Mouse (Mus musculus) forebrain, postnatal 0 days (tissue): ENCODE measurements around the gene Zg16. TPM values are rescaled to one million over a fixed set of nuclear protein-coding genes. Genes with fewer than 3 reads are reported as not detected.

Source experiments
- ATAC-seq: fragments of 200-750 bp; cut with Nextera tagmentation; 2 replicates; pipeline ENCODE4 v1.8.0; 2017; ENCODE audit warnings: mild to moderate bottlenecking, moderate library complexity
- DNase-seq: peaks from one replicate; pipeline ENCODE4 v3.0.0-alpha.2; 2015
- H3K27ac ChIP-seq: fragments of 300-500 bp; sonication (generic); 2 replicates; pipeline ENCODE4 v1.5.1; 2014; ENCODE audit warnings: low read depth, mild to moderate bottlenecking, antibody characterized with exemption, low read length, moderate library complexity, mixed read lengths
- H3K27me3 ChIP-seq: fragments of 300-500 bp; sonication (generic); 2 replicates; pipeline ENCODE4 v1.6.1; 2014; ENCODE audit warnings: mild to moderate bottlenecking, low read length, mixed read lengths; ENCODE audit not compliant: insufficient read depth
- H3K36me3 ChIP-seq: fragments of 300-500 bp; sonication (generic); 2 replicates; pipeline ENCODE4 v1.6.1; 2014; ENCODE audit warnings: mild to moderate bottlenecking, moderate library complexity; ENCODE audit not compliant: insufficient read depth
- H3K4me1 ChIP-seq: fragments of 300-500 bp; sonication (generic); 2 replicates; pipeline ENCODE4 v1.6.1; 2014; ENCODE audit warnings: antibody characterized with exemption; ENCODE audit not compliant: insufficient read depth
- H3K4me2 ChIP-seq: fragments of 300-500 bp; sonication (generic); 2 replicates; pipeline ENCODE4 v1.6.1; 2014; ENCODE audit warnings: low read depth, mild to moderate bottlenecking, moderate library complexity
- H3K4me3 ChIP-seq: fragments of 300-500 bp; sonication (generic); 2 replicates; pipeline ENCODE4 v1.5.1; 2014; ENCODE audit warnings: low read depth, low read length, mixed read lengths
- H3K9ac ChIP-seq: fragments of 300-500 bp; sonication (generic); 2 replicates; pipeline ENCODE4 v1.6.1; 2014; ENCODE audit warnings: mild to moderate bottlenecking
- H3K9me3 ChIP-seq: fragments of 300-500 bp; sonication (generic); 2 replicates; pipeline ENCODE4 v1.6.1; 2016; ENCODE audit warnings: low read length
- CTCF ChIP-seq: sonication (generic); IDR thresholded peaks from 2 replicates; pipeline ENCODE4 v1.5.1; 2016; ENCODE audit warnings: antibody characterized with exemption, control low read depth, low read depth
- WGBS: fragments of 180-500 bp; shearing (Covaris S2); extraction: QIAGEN DNeasy Blood & Tissue Kit; methylation state at CpG from one replicate; pipeline ENCODE4 v1.1.7; 2014; 5-methylcytosine and 5-hydroxymethylcytosine counted together
- microRNA-seq, 2 experiments: library from miRNA; unstranded; fragments of <30 nt; microRNA quantifications; one replicate each; pipeline ENCODE4; 2016
- polyA plus RNA-seq: library from polyadenylated mRNA; unstranded; fragments of >200 nt; fragmentation: Nextera tagmentation; extraction: Ambion mirVana; gene quantifications from 2 replicates; pipeline ENCODE4 v1.2.1, GENCODE M21; 2015
- total RNA-seq: library from RNA; depleted of rRNA; stranded (reverse); fragments of >200 nt; gene quantifications from 2 replicates; pipeline ENCODE4 v1.2.3, GENCODE M21; 2014; rRNA removed

The Zg16 gene
- total and polyA plus RNA-seq, 2 experiments from 2014 or later, result not detected

DNA sequence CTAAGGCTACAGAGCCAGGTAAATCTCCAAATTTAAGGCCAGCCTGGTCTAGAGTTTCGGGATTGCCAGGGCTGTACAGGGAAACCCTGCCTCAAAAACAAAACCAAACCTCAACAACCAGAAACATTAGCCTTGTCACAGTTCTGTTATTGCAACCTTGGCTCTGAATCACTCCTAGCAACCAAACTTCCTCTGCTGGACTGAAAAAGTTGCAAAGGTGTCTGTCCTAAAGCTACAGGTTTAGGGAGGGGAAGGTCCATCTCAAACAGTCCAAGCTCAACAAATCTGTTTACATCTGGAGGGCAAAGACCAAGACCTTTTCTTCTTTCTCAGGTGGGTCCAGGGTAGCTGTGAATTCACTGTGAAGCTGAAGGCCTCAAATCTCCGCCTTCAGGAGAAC, 76.1 kb downstream of the Zg16 start:
- peaks cover 9% of the 10 kb centered on the region for H3K4me1 ChIP-seq
- WGBS, result 94% methylated on average over 2 of the region's 2 CpGs

DNA sequence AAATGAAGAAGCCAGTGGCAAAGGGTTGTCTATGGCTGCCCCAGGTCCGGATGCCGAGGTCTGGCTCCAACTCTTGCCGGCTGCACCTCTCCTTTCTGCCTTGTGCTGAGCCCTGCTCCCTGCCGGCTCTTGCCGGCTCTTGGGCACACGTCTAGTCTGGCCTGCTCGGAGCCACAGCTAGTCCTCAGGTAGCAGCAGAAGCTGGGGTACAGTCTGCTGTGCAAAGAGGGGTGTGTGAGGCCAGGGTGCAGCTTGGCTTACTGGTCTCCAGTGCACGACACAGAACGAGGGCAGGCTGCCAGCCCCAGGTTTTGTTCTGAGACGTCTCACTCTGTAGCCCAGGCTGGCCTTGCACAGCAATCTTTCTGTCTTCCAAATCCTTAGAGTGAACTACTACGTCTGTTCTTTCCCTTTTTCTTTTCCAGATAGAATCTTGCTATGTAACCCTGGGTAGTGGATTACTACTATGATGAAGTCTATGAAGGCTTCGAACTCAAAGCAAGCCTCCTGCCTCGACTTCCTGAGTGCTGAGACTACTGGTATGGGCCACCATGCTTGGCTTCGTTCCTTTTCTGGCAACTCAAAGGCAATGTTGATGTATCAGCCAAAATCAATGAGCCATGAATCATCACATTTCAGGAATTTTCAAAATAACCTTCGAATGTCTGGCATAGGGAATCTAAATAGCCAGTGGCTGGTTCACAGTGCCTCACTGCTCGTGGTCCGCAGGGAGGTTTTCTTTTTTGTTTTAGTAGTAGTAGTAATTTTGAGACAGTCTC, 77.6 kb downstream of the Zg16 start:
- Histone ChIP-seq H3K4me1 (0 out of 2 replicates have a peak, but pooled peaks cover 4% of the 10 kb centered on the region), H3K27ac (0 out of 2 replicates have a peak overlapping the region, but pooled peaks have one; percentile 69), H3K36me3 (peaks cover 15% of the 10 kb centered on the region; the same call in 1 of the 2 replicates), H3K4me2 (no peak overlapping the region), H3K9me3 (no peaks in the 10 kb centered on the region), H3K9ac (no peak overlapping the region), H3K27me3 (no peaks in the 10 kb centered on the region), H3K4me3 (no peak overlapping the region)
- DNase-seq (no peak), ATAC-seq (no peak)
- TF ChIP-seq CTCF, result no peak
- 77% methylated on average over 17 of the region's 17 CpGs for WGBS

More for the DNA sequence above, 76.1 kb downstream of the Zg16 start:
- DNase-seq (no peak), ATAC-seq (no peak)
- Histone ChIP-seq H3K36me3 (peaks cover 21% of the 10 kb centered on the region; the same call in 1 of the 2 replicates), H3K4me2 (no peak overlapping the region), H3K27ac (no peak overlapping the region), H3K27me3 (no peaks in the 10 kb centered on the region), H3K9me3 (no peaks in the 10 kb centered on the region), H3K4me3 (no peak overlapping the region), H3K9ac (no peak overlapping the region)
- TF ChIP-seq CTCF, result no peak

DNA sequence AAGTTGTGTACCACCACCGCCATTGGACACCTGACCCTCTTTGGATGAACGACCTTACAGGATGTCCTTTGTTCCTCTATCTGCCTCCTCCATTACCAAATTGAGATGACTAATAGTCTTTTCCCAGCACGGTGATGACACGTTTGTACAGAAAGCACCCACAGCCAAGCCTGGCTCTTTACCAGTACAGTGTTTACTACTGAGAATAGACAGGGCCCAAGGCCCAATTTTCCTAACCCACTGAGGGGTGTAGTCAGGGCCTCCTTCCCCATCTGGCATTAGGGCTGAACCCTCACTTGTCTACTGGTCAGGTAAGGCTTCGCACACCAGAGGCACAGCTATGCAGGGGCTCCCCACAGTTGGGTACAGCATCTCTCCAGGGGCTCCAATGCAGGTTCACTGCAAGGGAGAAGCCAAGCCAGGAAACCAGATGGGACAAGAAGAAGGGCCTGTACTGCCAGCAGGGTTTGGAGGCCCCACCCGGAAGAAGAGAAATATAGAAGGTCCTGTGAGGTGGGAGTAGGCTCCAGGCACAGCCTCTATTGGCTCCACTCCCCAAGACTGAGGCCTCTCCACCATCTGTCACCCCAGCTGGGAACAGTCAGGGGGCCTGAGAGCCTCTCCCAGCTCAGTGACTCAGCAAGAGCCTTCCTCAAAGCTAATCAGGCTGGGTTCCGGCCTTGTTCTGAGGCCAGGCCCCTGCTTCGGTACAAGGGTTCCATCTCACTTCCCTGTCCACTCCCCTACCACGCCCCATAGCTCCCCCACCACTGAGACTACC, 78.7 kb downstream of the Zg16 start:
- Histone ChIP-seq H3K27ac (peak overlapping the region; percentile 69), H3K9ac (peak overlapping the region; percentile 10; the same call in 1 of the 2 replicates)

DNA sequence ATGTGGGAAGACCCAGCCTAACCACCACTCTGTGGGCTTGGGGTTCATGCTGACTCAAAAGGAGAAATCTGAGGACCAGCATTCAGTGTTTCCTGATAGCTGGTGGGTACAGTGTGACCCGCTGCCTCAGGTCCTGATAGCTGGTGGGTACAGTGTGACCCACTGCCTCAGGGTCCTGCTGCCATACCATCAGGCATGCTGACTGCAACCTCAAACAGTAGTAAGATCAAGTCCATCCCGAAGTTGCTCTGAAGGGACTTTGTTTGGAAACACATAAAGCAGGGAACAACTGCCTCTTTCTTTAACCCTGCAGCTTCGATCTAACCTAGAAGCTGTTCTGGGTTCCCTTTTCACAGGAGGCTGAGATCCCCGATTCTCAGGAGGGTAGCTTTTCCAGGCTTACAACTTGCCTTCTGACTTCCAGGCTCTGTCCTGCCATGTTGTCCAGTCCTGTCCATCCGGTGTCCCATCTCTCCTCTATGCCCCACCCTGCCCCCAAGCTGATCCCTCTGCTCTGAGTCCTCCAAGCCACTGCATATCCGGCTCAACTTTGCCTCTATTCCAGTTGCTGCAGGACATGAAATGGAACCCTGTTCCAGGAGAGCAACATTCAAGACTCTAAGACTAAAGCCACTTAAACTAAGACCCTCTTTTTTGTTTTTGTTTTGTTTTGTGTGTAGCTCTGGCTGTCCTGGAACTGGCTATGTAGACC, 79.7 kb downstream of the Zg16 start:
- no peak overlapping the region for H3K27ac ChIP-seq
- H3K4me1 ChIP-seq, result 0 out of 2 replicates have a peak, but pooled peaks cover 4% of the 10 kb centered on the region
- no peak overlapping the region for H3K4me3 ChIP-seq
- DNase-seq, result no peak
- TF ChIP-seq CTCF, result no peak
- H3K9ac ChIP-seq, result no peak overlapping the region
- H3K27me3 ChIP-seq, result no peaks in the 10 kb centered on the region
- no peaks in the 10 kb centered on the region for H3K9me3 ChIP-seq
- no peaks in the 10 kb centered on the region for H3K36me3 ChIP-seq
- 84% methylated on average over 6 of the region's 6 CpGs for WGBS
- H3K4me2 ChIP-seq, result no peak overlapping the region
- no peak for ATAC-seq

More for the DNA sequence above, 78.7 kb downstream of the Zg16 start:
- Histone ChIP-seq H3K4me3 (no peak overlapping the region), H3K4me2 (no peak overlapping the region), H3K4me1 (0 out of 2 replicates have a peak, but pooled peaks cover 4% of the 10 kb centered on the region), H3K27me3 (no peaks in the 10 kb centered on the region), H3K9me3 (no peaks in the 10 kb centered on the region), H3K36me3 (peaks cover 8% of the 10 kb centered on the region; the same call in 1 of the 2 replicates)
- WGBS, result 50% methylated on average over 9 of the region's 9 CpGs
- ATAC-seq (peak; percentile 87), DNase-seq (peak; percentile 71)
- no peak for TF ChIP-seq CTCF

DNA sequence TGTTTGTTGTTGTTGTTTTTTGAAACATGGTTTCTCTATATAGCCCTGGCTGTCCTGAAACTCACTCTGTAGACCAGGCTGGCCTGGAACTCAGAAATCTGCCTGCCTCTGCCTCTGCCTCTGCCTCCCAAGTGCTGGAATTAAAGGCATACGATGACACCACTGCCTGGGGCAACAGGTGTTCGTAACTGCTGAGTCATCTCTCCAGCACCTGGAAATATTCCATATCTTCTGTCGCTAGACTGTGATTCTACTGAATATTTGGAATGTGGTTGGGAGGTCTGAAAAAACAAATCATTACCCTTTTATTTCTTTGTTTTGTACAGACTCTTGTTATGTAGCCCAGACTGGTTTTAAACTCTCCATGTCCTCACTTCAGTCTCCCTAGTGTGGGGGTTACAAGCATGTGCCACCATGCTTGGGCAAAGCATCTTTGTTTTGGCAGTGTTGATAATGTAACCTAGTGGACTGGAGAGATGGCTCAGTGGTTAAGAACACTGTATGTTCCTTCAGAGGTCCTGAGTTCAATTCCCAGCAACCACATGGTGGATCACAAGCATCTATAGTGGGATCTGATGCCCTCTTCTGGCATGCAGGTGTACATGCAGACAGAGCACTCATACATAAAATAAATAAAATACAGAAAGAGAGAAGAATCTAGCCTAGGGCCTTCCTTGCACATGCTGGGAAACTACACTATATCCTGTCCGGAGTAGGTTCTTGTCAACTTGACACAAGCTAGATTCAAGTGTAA, 82.8 kb downstream of the Zg16 start:
- no peaks in the 10 kb centered on the region for H3K36me3 ChIP-seq
- no peak overlapping the region for H3K27ac ChIP-seq
- TF ChIP-seq CTCF, result peak; percentile 17; the same call in 1 of the 2 replicates
- H3K9ac ChIP-seq, result no peak overlapping the region
- no peak for ATAC-seq
- H3K27me3 ChIP-seq, result no peaks in the 10 kb centered on the region
- no peak overlapping the region for H3K4me2 ChIP-seq
- DNase-seq, result no peak
- WGBS, result 80% methylated on average over 4 of the region's 4 CpGs
- no peaks in the 10 kb centered on the region for H3K9me3 ChIP-seq
- H3K4me3 ChIP-seq, result no peak overlapping the region
- H3K4me1 ChIP-seq, result 0 out of 2 replicates have a peak, but pooled peaks cover 4% of the 10 kb centered on the region

DNA sequence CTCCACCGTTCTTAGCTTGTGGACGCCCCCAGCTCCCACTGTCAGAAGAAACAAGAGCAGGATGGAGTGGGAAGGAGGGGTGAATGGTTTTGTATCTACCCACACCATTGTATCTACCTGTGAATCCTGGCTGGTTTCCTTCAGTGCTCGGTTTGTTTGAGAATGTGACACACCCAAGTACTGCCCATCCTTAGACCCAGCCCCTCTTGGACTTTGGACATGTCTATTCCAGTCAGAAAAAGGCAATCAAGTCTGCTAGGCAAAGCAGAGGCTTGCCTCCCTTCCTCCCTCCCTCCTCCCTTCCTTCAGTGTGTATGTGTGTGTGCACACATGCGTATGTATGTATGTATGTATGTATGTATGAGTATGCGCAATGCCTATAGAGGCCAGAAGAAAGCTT, 83.5 kb downstream of the Zg16 start:
- Histone ChIP-seq H3K4me2 (no peak overlapping the region), H3K9ac (no peak overlapping the region), H3K4me3 (no peak overlapping the region), H3K9me3 (no peaks in the 10 kb centered on the region), H3K4me1 (no peaks in the 10 kb centered on the region), H3K27me3 (no peaks in the 10 kb centered on the region), H3K36me3 (no peaks in the 10 kb centered on the region), H3K27ac (no peak overlapping the region)
- DNase-seq, result no peak
- 90% methylated on average over 5 of the region's 5 CpGs for WGBS
- no peak for TF ChIP-seq CTCF
- ATAC-seq, result no peak

Small RNA genes within 50 kb of the gene (microRNA-seq; reads per million reads assigned to microRNA genes)
- 0 reads per million in 2 experiments for gene Gm44343

Other genes with a start within 250 kb of the Zg16 start
- gene Doc2a, start 239.9 kb downstream of the Zg16 start, total RNA-seq, result 35.7 and 148 TPM in 2 replicates
- gene Doc2a, start 239.9 kb downstream of the Zg16 start, polyA plus RNA-seq, result 31.5 and 32.5 TPM in 2 replicates
- 11.7 and 21.3 TPM in 2 replicates for gene Hirip3, start 225.4 kb downstream of the Zg16 start, total RNA-seq
- gene Hirip3, start 225.4 kb downstream of the Zg16 start, polyA plus RNA-seq, result 9.9 and 19.5 TPM in 2 replicates
- gene Ino80e, start 225.0 kb downstream of the Zg16 start, total RNA-seq, result 62.8 and 69.9 TPM in 2 replicates
- gene Ino80e, start 225.0 kb downstream of the Zg16 start, polyA plus RNA-seq, result 102 and 107 TPM in 2 replicates
- gene Taok2, start 202.6 kb downstream of the Zg16 start, total RNA-seq, result 100 and 110 TPM in 2 replicates
- gene Taok2, start 202.6 kb downstream of the Zg16 start, polyA plus RNA-seq, result 30.5 and 42.6 TPM in 2 replicates
- 22.8 and 23.8 TPM in 2 replicates for gene Tmem219, start 164.4 kb downstream of the Zg16 start, total RNA-seq
- 44.7 and 45.4 TPM in 2 replicates for gene Tmem219, start 164.4 kb downstream of the Zg16 start, polyA plus RNA-seq
- gene Kctd13, start 158.4 kb downstream of the Zg16 start, total RNA-seq, result 140 and 142 TPM in 2 replicates
- 218 and 222 TPM in 2 replicates for gene Kctd13, start 158.4 kb downstream of the Zg16 start, polyA plus RNA-seq
- 14.3 and 37.2 TPM in 2 replicates for gene Asphd1, start 137.7 kb downstream of the Zg16 start, total RNA-seq
- gene Asphd1, start 137.7 kb downstream of the Zg16 start, polyA plus RNA-seq, result 10.3 and 13.6 TPM in 2 replicates
- gene Sez6l2, start 136.8 kb downstream of the Zg16 start, total RNA-seq, result 104 and 160 TPM in 2 replicates
- 38.3 and 45.3 TPM in 2 replicates for gene Sez6l2, start 136.8 kb downstream of the Zg16 start, polyA plus RNA-seq
- 120 and 158 TPM in 2 replicates for gene Cdipt, start 111.4 kb downstream of the Zg16 start, total RNA-seq
- 134 and 137 TPM in 2 replicates for gene Cdipt, start 111.4 kb downstream of the Zg16 start, polyA plus RNA-seq
- not detected in 2 replicates for gene Cdiptos, start 111.2 kb downstream of the Zg16 start, total RNA-seq
- 0.53 and 0.62 TPM in 2 replicates for gene Cdiptos, start 111.2 kb downstream of the Zg16 start, polyA plus RNA-seq
- 4.8 and 6.9 TPM in 2 replicates for gene Mvp, start 72.7 kb downstream of the Zg16 start, total RNA-seq
- 3.3 and 3.4 TPM in 2 replicates for gene Mvp, start 72.7 kb downstream of the Zg16 start, polyA plus RNA-seq
- gene Pagr1b, start 70.8 kb downstream of the Zg16 start, total RNA-seq, result 3.8 TPM in 1 of 2 replicates, not detected in the other
- 1.0 TPM in 1 of 2 replicates, not detected in the other for gene Pagr1b, start 70.8 kb downstream of the Zg16 start, polyA plus RNA-seq
- gene Pagr1a, start 70.0 kb downstream of the Zg16 start, total RNA-seq, result 19.2 and 21.9 TPM in 2 replicates
- 18.1 and 31.6 TPM in 2 replicates for gene Pagr1a, start 70.0 kb downstream of the Zg16 start, polyA plus RNA-seq
- 49.1 and 53.6 TPM in 2 replicates for gene Gm42742, start 66.2 kb downstream of the Zg16 start, total RNA-seq
- 36.7 and 42.2 TPM in 2 replicates for gene Gm42742, start 66.2 kb downstream of the Zg16 start, polyA plus RNA-seq
- gene Prrt2, start 66.1 kb downstream of the Zg16 start, total RNA-seq, result 68.2 and 77.8 TPM in 2 replicates
- 84.1 and 84.3 TPM in 2 replicates for gene Prrt2, start 66.1 kb downstream of the Zg16 start, polyA plus RNA-seq
- gene Maz, start 60.3 kb downstream of the Zg16 start, total RNA-seq, result 176 and 200 TPM in 2 replicates
- 69.5 and 73.9 TPM in 2 replicates for gene Maz, start 60.3 kb downstream of the Zg16 start, polyA plus RNA-seq
- 6.2 and 6.5 TPM in 2 replicates for gene Kif22, start 44.9 kb downstream of the Zg16 start, total RNA-seq
- 16.6 and 17.3 TPM in 2 replicates for gene Kif22, start 44.9 kb downstream of the Zg16 start, polyA plus RNA-seq
- gene AI467606, start 4.0 kb upstream of the Zg16 start, total RNA-seq, result 1.4 and 1.5 TPM in 2 replicates
- 1.1 and 1.3 TPM in 2 replicates for gene AI467606, start 4.0 kb upstream of the Zg16 start, polyA plus RNA-seq
- 0.54 and 0.90 TPM in 2 replicates for gene Qprt, start 34.9 kb upstream of the Zg16 start, total RNA-seq
- 0.84 and 1.2 TPM in 2 replicates for gene Qprt, start 34.9 kb upstream of the Zg16 start, polyA plus RNA-seq
- 0.14 and 0.15 TPM in 2 replicates for gene Spn, start 50.5 kb upstream of the Zg16 start, total RNA-seq
- gene Spn, start 50.5 kb upstream of the Zg16 start, polyA plus RNA-seq, result 0.10 TPM in 1 of 2 replicates, not detected in the other
- gene Cd2bp2, start 108.7 kb upstream of the Zg16 start, total RNA-seq, result 89.9 and 131 TPM in 2 replicates
- 55.0 and 67.5 TPM in 2 replicates for gene Cd2bp2, start 108.7 kb upstream of the Zg16 start, polyA plus RNA-seq
- gene Tbc1d10b, start 121.1 kb upstream of the Zg16 start, total RNA-seq, result 63.8 and 68.7 TPM in 2 replicates
- gene Tbc1d10b, start 121.1 kb upstream of the Zg16 start, polyA plus RNA-seq, result 18.1 and 24.8 TPM in 2 replicates
- gene Mylpf, start 121.6 kb upstream of the Zg16 start, total RNA-seq, result 0.52 and 1.6 TPM in 2 replicates
- gene Mylpf, start 121.6 kb upstream of the Zg16 start, polyA plus RNA-seq, result 1.8 and 3.2 TPM in 2 replicates
- gene Zfp553, start 145.7 kb upstream of the Zg16 start, total RNA-seq, result 34.3 and 46.6 TPM in 2 replicates
- 29.8 and 35.9 TPM in 2 replicates for gene Zfp553, start 145.7 kb upstream of the Zg16 start, polyA plus RNA-seq
- gene Sept1, start 145.8 kb upstream of the Zg16 start, total RNA-seq, result 6.5 and 8.0 TPM in 2 replicates
- gene Sept1, start 145.8 kb upstream of the Zg16 start, polyA plus RNA-seq, result 5.6 and 6.7 TPM in 2 replicates
- 65.2 and 65.7 TPM in 2 replicates for gene Zfp771, start 156.9 kb upstream of the Zg16 start, total RNA-seq
- 75.1 and 75.9 TPM in 2 replicates for gene Zfp771, start 156.9 kb upstream of the Zg16 start, polyA plus RNA-seq
- 90.8 and 122 TPM in 2 replicates for gene Dctpp1, start 173.4 kb upstream of the Zg16 start, total RNA-seq
- 138 and 183 TPM in 2 replicates for gene Dctpp1, start 173.4 kb upstream of the Zg16 start, polyA plus RNA-seq
- gene Sephs2, start 186.7 kb upstream of the Zg16 start, total RNA-seq, result 73.0 and 78.0 TPM in 2 replicates
- gene Sephs2, start 186.7 kb upstream of the Zg16 start, polyA plus RNA-seq, result 82.4 and 83.5 TPM in 2 replicates
- gene Itgal, start 208.9 kb upstream of the Zg16 start, total RNA-seq, result 0.62 and 0.76 TPM in 2 replicates
- 0.56 and 0.59 TPM in 2 replicates for gene Itgal, start 208.9 kb upstream of the Zg16 start, polyA plus RNA-seq